Mouse (Mus musculus) liver, embryonic 11.5 days (tissue): ENCODE measurements around the gene Tubgcp2. TPM values are rescaled to one million over a fixed set of nuclear protein-coding genes. Genes with fewer than 3 reads are reported as not detected.

Source experiments
- ATAC-seq: fragments of 200-750 bp; cut with Nextera tagmentation; replicated peaks from 2 replicates; pipeline ENCODE4 v1.8.0; 2017; ENCODE audit warnings: moderate number of reproducible peaks, mild to moderate bottlenecking, moderate TSS enrichment, moderate library complexity; ENCODE audit not compliant: low FRiP score
- DNase-seq: peaks from one replicate; pipeline ENCODE4 v3.0.0-alpha.2; 2017; ENCODE audit warnings: low spot score
- H3K27ac ChIP-seq: fragments of 300-500 bp; sonication (generic); 2 replicates; pipeline ENCODE4 v1.5.1; 2014; ENCODE audit warnings: mild to moderate bottlenecking, low read depth, low read length, control low read depth
- H3K27me3 ChIP-seq: fragments of 300-500 bp; sonication (generic); replicated peaks from 2 replicates; pipeline ENCODE4 v1.6.1; 2014; ENCODE audit warnings: low read length, mixed read lengths; ENCODE audit not compliant: control insufficient read depth, insufficient read depth
- H3K36me3 ChIP-seq: fragments of 300-500 bp; sonication (generic); 2 replicates; pipeline ENCODE4 v1.6.1; 2014; ENCODE audit warnings: mild to moderate bottlenecking, low read length, moderate library complexity, mixed read lengths; ENCODE audit not compliant: control insufficient read depth, insufficient read depth
- H3K4me1 ChIP-seq: fragments of 300-500 bp; sonication (generic); replicated peaks from 2 replicates; pipeline ENCODE4 v1.6.1; 2014; ENCODE audit warnings: low read length, mixed read lengths; ENCODE audit not compliant: control insufficient read depth, insufficient read depth
- H3K4me2 ChIP-seq: fragments of 300-500 bp; sonication (generic); 2 replicates; pipeline ENCODE4 v1.6.1; 2014; ENCODE audit warnings: mild to moderate bottlenecking, control low read depth, moderate library complexity
- H3K4me3 ChIP-seq: fragments of 300-500 bp; sonication (generic); 2 replicates; pipeline ENCODE4 v1.5.1; 2014; ENCODE audit warnings: low read depth, low read length, control low read depth
- H3K9ac ChIP-seq: fragments of 300-500 bp; sonication (generic); 2 replicates; pipeline ENCODE4 v1.6.1; 2014; ENCODE audit warnings: low read depth, low read length, control low read depth
- H3K9me3 ChIP-seq: fragments of 300-500 bp; sonication (generic); 2 replicates; pipeline ENCODE4 v1.6.1; 2016; ENCODE audit warnings: low read length, inconsistent platforms, mixed read lengths; ENCODE audit not compliant: control insufficient read depth
- WGBS: fragments of 180-500 bp; shearing (Covaris S2); extraction: QIAGEN DNeasy Blood & Tissue Kit; methylation state at CpG from one replicate; pipeline ENCODE4 v1.1.7; 2014; 5-methylcytosine and 5-hydroxymethylcytosine counted together
- polyA plus RNA-seq: library from polyadenylated mRNA; unstranded; fragments of >200 nt; fragmentation: Nextera tagmentation; extraction: Ambion mirVana; gene quantifications from 2 replicates; pipeline ENCODE4 v1.2.1, GENCODE M21; 2014

Gene Tubgcp2
- polyA plus RNA-seq, 1 experiment from 2014 or later: 45.1 TPM

GRCm38 (mm10) chr7:140054124-140054523 is 17.7 kb upstream of the Tubgcp2 start:
- no peak overlapping the region for H3K4me2 ChIP-seq
- H3K4me3 ChIP-seq: no peak overlapping the region
- 65% methylated on average over 4 of the region's 4 CpGs for WGBS
- H3K36me3 ChIP-seq: no peaks in the 10 kb centered on the region
- no peak overlapping the region for H3K9ac ChIP-seq
- no peaks in the 10 kb centered on the region for H3K9me3 ChIP-seq
- H3K27me3 ChIP-seq: peaks cover 82% of the 10 kb centered on the region
- ATAC-seq (no peak), DNase-seq (no peak)
- no peak overlapping the region for H3K27ac ChIP-seq
- H3K4me1 ChIP-seq: 0 out of 2 replicates have a peak, but pooled peaks cover 1% of the 10 kb centered on the region

- Histone ChIP-seq H3K27ac (no peak overlapping the region), H3K9me3 (no peaks in the 10 kb centered on the region), H3K9ac (no peak overlapping the region), H3K27me3 (peaks cover 86% of the 10 kb centered on the region), H3K36me3 (no peaks in the 10 kb centered on the region), H3K4me2 (peak overlapping the region; percentile 66), H3K4me3 (peak overlapping the region; percentile 43), H3K4me1 (peaks cover 4% of the 10 kb centered on the region; the same call in 1 of the 2 replicates)
- ATAC-seq: peak; percentile 33; the same call in 1 of the 2 replicates
- DNase-seq: peak; percentile 41
- 2% methylated on average over 34 of the region's 34 CpGs for WGBS
Observed at GRCm38 (mm10) chr7:140049115-140049689, 12.7 kb upstream of the Tubgcp2 start.

GRCm38 (mm10) chr7:140048361-140049114 is 12.1 kb upstream of the Tubgcp2 start, which contains the start of gene Msx3:
TSS of gene Msx3 (minus strand) at chr7:140049089.
- Histone ChIP-seq H3K27ac (no peak within 1 kb of the TSS), H3K27me3 (peaks cover 86% of the 10 kb centered on the region), H3K9ac (no peak within 1 kb of the TSS), H3K4me1 (peaks cover 4% of the 10 kb centered on the region; the same call in 1 of the 2 replicates), H3K4me2 (peak within 1 kb of the TSS; percentile 66), H3K4me3 (peak within 1 kb of the TSS; percentile 43), H3K9me3 (no peaks in the 10 kb centered on the region), H3K36me3 (no peaks in the 10 kb centered on the region)
- DNase-seq (no peak), ATAC-seq (0 out of 2 replicates have a peak, but pooled peaks have one; percentile 29)
- WGBS: 3% methylated on average over 56 of the region's 56 CpGs

- H3K4me3 ChIP-seq: peak overlapping the region; percentile 23
- no peaks in the 10 kb centered on the region for H3K9me3 ChIP-seq
- no peaks in the 10 kb centered on the region for H3K36me3 ChIP-seq
- peaks cover 79% of the 10 kb centered on the region for H3K27me3 ChIP-seq
- DNase-seq (peak; percentile 45), ATAC-seq (no peak)
- WGBS: 2% methylated on average over 33 of the region's 33 CpGs
- no peak overlapping the region for H3K27ac ChIP-seq
- no peak overlapping the region for H3K9ac ChIP-seq
- peak overlapping the region; percentile 66 for H3K4me2 ChIP-seq
- H3K4me1 ChIP-seq: peaks cover 4% of the 10 kb centered on the region; the same call in 1 of the 2 replicates
Observed at GRCm38 (mm10) chr7:140047811-140048311, 11.4 kb upstream of the Tubgcp2 start.

GRCm38 (mm10) chr7:140045546-140045945 is 9.1 kb upstream of the Tubgcp2 start:
- ATAC-seq: no peak
- 62% methylated on average over 4 of the region's 4 CpGs for WGBS

GRCm38 (mm10) chr7:140042728-140043127 is 6.3 kb upstream of the Tubgcp2 start:
- no peak overlapping the region for H3K27ac ChIP-seq
- H3K4me2 ChIP-seq: no peak overlapping the region
- H3K4me3 ChIP-seq: no peak overlapping the region
- no peak overlapping the region for H3K9ac ChIP-seq
- no peaks in the 10 kb centered on the region for H3K9me3 ChIP-seq
- H3K4me1 ChIP-seq: no peaks in the 10 kb centered on the region
- peaks cover 30% of the 10 kb centered on the region for H3K27me3 ChIP-seq
- WGBS: 69% methylated on average over 3 of the region's 3 CpGs
- no peak for DNase-seq
- ATAC-seq: 0 out of 2 replicates have a peak, but pooled peaks have one; percentile 44
- 0 out of 2 replicates have a peak, but pooled peaks cover 2% of the 10 kb centered on the region for H3K36me3 ChIP-seq

More at GRCm38 (mm10) chr7:140045546-140045945, 9.1 kb upstream of the Tubgcp2 start:
- Histone ChIP-seq H3K27ac (no peak overlapping the region), H3K9me3 (no peaks in the 10 kb centered on the region), H3K9ac (no peak overlapping the region), H3K36me3 (no peaks in the 10 kb centered on the region), H3K27me3 (peaks cover 58% of the 10 kb centered on the region), H3K4me1 (peaks cover 4% of the 10 kb centered on the region; the same call in 1 of the 2 replicates), H3K4me2 (no peak overlapping the region), H3K4me3 (no peak overlapping the region)
- no peak for DNase-seq

GRCm38 (mm10) chr7:140037171-140037555 is 694 bp upstream of the Tubgcp2 start:
- DNase-seq: no peak
- peaks cover 12% of the 10 kb centered on the region; the same call in 1 of the 2 replicates for H3K36me3 ChIP-seq
- H3K9ac ChIP-seq: peak overlapping the region; percentile 89; the same call in 1 of the 2 replicates
- WGBS: 58% methylated on average over 3 of the region's 3 CpGs
- ATAC-seq: no peak
- peak overlapping the region; percentile 90 for H3K4me3 ChIP-seq
- peak overlapping the region; percentile 87 for H3K4me2 ChIP-seq
- no peak overlapping the region for H3K27ac ChIP-seq
- no peaks in the 10 kb centered on the region for H3K27me3 ChIP-seq
- H3K4me1 ChIP-seq: peaks cover 8% of the 10 kb centered on the region; the same call in 1 of the 2 replicates
- H3K9me3 ChIP-seq: no peaks in the 10 kb centered on the region

GRCm38 (mm10) chr7:140035456-140035855 is 1.0 kb downstream of the Tubgcp2 start:
- 19% methylated on average over 7 of the region's 7 CpGs for WGBS
- Histone ChIP-seq H3K4me1 (peaks cover 8% of the 10 kb centered on the region; the same call in 1 of the 2 replicates), H3K9me3 (no peaks in the 10 kb centered on the region), H3K9ac (peak overlapping the region; percentile 89), H3K27ac (peak overlapping the region; percentile 72; the same call in 1 of the 2 replicates), H3K36me3 (peaks cover 22% of the 10 kb centered on the region), H3K27me3 (no peaks in the 10 kb centered on the region), H3K4me2 (peak overlapping the region; percentile 87), H3K4me3 (peak overlapping the region; percentile 90)
- ATAC-seq (no peak), DNase-seq (no peak)
